Mouse (Mus musculus) cerebellum, postnatal 36 days (tissue): Measurements from ENCODE around the gene Vps52.
A peak's percentile ranks its signal among the peaks of the same experiment; 100 is the strongest.
"Not testable (repeated sequence)": the region's sequence is repeated elsewhere in the genome, so short reads cannot be mapped to it uniquely, and the experiment has no call there.

Experiments used
- DNase-seq, 2 experiments: peaks; one replicate each; pipeline ENCODE4 v3.0.0; 2021 to 2022; ENCODE audit warnings: mixed read lengths in 2 of 2

The Vps52 gene

DNA sequence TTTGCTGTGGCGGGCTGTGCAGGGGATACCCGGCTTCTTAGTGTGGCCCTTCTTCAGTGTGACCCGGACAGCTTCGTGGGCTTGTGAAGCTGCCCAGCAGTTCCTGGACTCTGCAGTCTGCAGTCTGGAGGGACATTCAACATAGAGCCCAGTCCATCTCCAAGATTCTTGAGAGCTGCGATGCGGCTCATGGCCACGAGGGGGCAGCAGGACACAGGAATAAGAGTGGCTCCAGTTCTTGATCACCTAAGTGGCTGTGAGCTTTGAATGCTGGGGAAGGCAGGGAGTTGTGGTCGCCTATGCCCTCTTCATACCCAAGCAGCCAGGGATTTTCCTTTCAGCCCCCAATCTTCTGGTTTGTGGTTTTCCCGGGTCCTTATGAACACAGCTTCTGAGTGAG lies 12.9 kb downstream of the Vps52 start:
- peak; percentile 82 to 85 for DNase-seq

DNA sequence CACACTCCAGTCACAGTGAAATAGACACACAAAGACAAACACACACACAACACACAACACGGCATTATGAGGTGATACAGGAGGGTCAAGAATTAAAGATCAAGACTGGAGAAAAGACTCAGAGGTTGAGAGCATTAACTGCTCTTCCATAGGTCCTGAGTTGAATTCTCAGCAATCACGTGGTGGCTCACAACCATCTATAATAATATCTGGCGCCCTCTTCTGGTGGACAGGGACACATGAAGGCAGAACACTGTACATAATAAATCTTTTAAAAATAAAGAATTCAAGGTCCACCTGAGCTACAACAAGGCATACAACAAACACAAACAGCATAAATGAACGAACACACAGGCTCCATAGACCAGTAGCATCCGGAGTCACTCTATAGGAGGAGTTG lies 13.3 kb downstream of the Vps52 start:
- no peak for DNase-seq

DNA sequence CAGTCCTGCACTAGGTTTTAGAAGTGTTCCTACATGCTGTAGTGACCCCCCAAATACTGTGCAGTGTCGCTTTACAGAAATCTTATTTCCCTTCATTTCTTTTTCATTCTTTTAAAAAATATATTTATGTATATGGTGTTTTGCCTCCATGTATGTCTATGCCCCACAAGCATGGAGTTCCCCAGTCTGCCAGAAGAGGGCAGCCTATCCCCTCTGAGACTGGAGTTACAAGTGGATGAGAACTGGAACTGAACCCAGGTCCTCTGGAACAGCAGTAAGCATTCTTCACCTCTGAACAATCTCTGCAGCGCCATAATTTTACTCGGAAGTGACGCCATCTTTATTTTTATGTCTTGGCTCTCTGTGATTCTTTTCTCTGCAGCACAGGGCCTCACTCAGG lies 13.8 kb downstream of the Vps52 start:
- no peak for DNase-seq

DNA sequence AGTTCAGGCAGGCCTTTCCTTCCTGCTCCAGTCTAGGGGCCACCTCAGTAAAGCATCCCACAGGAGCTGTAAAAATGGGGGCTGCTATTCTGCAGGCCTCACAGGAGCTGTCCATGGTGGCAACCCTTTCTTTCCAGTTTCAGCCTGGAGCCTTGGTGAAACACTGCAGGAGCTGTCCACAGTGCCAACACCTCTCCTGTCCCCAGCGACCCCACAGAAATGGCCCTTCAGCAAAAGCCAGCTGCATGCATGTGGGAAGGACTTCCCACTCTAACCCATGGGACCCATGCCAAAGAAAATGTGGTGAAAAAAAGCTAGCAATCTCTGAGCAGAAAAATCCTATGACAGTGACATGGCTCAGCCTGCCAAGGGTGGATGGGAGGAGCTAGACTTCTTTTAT lies 17.1 kb downstream of the Vps52 start:
- DNase-seq, result no peak

DNA sequence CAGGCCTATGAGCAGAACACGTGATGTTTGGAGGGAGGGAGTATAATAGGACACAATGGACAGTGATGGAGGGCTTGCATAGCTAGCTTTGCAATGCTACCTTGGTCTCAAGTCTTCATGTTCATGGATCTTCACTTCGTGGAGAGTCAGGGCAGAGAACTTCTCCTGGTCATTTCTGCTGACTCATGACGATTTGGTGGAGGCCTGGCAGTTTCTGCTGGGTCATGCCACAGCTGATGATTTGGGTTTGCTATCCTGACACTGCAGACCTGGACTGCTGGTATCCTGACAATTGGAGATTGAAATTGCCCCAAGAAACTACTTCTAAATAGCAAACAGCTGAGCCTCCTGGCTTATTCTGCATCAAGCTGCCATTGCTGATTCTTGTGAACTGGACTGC lies 18.0 kb downstream of the Vps52 start:
- no peak for DNase-seq

- peak in 1 of 2 experiments; percentile 16 for DNase-seq
These were observed 22.4 kb downstream of the Vps52 start for GRCm38 (mm10) chr17:33977861-33978557.

DNA sequence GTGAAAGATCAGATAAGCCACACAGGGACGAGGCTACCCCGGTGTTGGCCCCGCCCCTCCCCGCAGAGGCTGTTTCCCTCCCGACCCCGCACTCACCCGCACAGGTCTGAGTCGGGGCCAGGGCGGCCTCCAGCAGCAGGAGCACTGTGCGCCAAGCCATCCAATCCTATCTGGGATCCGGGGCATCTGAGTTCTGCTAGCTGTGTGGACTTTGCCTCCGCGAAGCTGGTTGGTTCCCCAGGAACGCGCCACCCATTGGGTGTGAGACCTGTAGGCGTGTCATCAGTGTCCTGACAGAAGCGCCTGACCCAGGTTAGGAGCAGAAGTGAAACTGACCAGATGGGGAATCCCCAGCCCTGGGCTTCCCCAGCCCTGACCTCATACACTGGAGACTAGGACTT lies 23.0 kb downstream of the Vps52 start:
- DNase-seq, result peak; percentile 72 to 81

DNA sequence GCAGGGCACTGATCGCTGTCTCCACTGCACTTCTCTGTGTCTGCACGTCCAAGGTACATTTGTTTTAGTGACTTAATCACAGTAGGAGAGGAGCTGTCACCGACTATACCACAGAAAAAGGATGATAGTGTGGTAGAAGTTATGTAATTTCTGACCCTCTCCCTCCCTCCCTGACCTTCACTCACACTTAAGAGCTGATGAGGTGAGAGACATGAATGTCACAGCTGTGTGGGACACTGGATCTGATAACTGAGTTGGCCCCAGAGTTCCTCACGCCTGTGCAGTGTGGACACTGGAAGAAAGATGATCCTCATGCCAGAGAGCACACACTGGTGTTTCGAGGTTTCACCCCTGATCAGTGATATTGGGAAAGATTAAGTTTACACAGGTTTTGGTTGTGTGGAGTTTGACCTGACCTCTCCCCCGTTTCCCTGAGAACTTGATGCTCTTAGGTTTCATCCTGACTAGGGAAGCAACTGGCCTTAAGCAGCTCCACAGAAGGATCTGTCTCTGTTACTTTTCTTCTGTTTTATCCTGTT lies 24.0 kb downstream of the Vps52 start:
- DNase-seq, result no peak

DNA sequence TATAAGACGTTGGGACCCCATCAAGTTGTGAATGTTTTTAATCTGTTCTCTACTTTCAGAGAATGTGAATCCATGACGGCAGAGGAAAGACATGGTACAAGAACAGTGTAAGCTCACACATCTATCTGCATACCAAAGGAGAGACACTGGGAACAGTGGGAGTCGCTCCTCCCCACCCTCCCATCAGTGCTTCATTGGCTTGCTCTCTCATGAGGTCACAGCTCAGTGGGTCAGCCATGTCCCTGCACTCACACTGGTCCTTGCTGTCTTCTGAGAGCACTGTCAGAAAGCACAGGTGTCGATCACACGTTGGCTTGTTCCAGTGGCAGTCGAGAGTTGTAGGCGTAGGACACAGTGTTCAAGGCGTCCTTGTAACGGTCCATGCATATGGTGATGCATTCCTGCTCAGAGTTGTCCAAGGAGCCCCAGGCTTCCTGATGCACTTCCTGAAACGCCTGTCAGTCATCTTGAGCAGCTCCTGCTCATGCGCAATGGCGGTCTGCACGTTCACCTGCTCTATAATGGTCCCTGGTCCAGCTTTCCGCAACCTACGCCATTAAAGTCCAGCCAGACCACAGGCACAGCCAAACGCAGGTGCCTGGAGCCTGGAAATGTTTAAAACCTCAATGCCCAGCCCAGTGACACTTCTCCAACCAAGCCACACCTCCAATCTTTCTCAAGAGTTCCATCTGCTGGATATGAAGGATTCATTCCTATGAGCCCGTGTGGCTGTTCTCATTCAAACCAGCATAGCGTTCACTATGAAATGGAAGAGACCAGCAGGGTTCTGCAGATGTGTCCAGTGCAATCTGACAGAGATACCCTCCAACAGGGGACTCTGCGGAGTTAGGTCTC lies 24.8 kb downstream of the Vps52 start:
- no peak for DNase-seq

- DNase-seq, result peak; percentile 87 to 88
These were observed 25.7 kb downstream of the Vps52 start for GRCm38 (mm10) chr17:33981192-33981909.

DNA sequence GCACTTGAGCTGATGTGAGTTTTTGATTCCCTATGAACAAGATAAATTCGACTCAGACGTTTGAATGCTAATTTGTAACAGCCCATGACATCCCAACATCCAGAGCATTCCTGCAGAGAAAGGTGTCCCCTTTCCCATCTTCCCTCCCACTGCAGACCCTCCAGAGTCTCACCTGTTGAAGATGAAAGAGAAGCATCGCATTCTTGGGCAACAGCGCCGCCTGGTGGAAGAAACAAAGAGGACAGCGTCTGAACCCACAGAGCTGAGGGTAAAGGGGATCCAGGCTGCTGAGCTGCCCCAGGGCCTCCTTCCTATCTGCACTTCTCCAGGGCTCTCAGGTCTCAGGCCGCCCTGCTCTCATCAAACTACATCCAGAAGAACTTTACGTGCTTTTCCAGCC lies 26.5 kb downstream of the Vps52 start:
- DNase-seq, result peak; percentile 74 to 82

DNA sequence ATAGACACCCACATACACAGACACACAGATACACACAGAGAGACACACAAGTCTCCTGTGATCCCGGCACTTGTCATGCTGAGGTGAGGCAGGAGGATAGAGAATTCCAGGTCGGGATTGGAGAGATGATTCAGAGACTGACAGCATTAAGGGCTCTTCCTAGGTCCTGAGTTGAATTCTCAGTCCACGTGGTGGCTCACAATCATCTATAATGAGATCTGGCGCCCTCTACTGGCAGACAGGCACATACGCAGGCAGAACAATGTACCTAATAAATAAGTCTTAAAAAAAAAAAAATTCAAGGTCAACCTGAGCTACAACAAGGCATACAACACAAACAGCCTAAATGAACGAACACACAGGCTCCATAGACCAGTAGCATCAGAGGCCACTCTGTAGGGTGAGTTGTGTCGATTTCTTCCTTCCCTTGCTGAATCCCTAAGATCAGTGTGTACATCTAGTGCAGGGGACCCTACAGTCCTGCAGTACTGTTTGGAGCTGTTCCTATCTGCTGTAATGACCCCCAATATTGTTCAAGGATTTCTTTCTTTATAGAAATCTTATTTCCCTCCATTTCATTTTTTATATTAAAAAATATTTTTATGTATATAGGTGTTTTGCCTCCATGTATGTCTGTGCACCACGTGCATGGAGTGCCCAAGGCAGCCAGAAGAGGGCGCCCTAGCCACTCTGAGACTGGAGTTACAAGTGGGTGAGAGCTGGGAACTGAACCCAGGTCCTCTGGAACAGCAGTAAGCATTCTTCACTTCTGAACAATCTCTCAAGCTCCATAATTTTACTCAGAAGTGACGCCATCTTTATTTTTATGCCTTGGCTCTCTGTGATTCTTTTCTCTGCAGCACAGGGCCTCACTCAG lies 36.4 kb downstream of the Vps52 start:
- DNase-seq, result peak; percentile 46 to 71

GRCm38 (mm10) chr17:33994959-33995358 lies 39.3 kb downstream of the Vps52 start:
- no peak for DNase-seq

GRCm38 (mm10) chr17:33995651-33996050 lies 40.0 kb downstream of the Vps52 start:
- no peak for DNase-seq

DNA sequence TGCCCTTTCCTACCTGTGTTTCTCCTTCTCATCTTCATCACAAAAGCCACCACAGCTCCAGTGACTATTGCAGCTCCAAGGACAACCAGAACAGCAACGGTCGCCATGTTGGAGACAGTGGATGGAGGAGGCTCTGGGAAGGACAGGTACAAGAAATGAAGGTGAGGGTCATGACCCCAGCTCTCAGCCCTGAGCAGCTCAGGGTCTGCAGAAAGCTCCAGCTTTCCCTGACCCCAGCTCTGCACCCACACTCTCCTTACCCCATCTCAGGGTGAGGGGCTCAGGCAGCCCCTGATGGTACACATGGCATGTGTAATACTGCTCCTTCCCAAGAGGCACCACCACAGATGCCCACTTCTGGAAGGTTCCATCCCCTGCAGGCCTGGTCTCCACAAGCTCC lies 41.4 kb downstream of the Vps52 start:
- DNase-seq, result not testable (repeated sequence)

- DNase-seq, result not testable (repeated sequence)
These were observed 43.1 kb downstream of the Vps52 start for GRCm38 (mm10) chr17:33998697-33999096.

- DNase-seq, result no peak
These were observed 43.9 kb downstream of the Vps52 start for GRCm38 (mm10) chr17:33999341-34000149.

DNA sequence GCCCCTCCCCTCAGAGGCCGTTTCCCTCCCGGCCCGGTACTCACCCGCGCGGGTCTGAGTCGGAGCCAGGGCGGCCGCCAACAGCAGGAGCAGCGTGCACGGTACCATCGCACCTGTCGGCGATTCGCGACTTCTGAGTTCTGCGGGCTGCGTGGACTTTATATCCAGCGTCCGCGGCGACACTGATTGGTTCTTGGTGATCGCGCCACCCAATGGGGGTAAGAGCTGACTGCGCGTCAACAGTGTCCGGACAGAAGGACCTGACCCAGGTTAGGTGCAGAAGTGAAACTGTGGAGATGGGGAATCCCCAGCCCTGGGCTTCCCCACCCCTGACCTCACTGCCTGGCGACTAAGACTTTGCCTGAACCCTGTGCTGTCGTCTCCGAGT lies 44.5 kb downstream of the Vps52 start, which contains the start of gene H2-K1:
Gene H2-K1 (minus strand): TSS at position 198 of the 388 bp plus-strand sequence.
- DNase-seq, result peak; percentile 50 to 60

DNA sequence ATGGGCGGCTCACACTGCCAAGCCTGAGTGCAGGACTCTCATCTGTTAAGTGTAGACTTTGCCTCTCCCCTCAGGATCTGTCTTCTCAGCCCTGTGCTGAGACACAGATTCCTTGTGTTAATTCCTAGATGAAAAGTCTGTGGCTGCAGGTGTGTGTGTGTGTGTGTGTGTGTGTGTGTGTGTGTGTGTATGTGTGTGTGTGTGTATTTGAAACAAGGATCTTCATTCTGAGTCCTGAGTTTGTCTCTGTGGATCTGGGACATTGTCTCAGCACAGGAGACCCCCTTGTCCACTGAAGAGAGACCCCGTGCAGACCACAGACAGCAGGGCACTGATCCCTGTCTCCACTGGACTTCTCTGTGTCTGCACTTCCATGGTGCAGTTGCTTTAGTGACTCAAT lies 45.2 kb downstream of the Vps52 start:
- not testable (repeated sequence) for DNase-seq

DNA sequence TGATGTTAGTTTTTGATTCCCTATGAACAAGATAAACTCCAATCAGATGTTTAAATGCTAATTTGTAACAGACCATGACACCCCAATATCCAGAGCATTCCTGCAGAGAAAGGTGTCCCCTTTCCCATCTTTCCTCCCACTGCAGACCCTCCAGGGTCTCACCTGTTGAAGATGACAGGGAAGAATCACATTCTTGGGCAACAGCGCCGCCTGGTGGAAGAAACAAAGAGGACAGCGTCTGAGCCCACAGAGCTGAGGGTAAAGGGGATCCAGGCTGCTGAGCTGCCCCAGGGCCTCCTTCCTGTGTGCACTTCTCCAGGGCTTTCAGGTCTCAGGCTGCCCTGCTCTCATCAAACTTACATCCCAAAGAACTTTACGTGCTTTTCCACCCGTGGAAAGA lies 47.8 kb downstream of the Vps52 start:
- no peak for DNase-seq

- DNase-seq, result no peak
These were observed 51.0 kb downstream of the Vps52 start for GRCm38 (mm10) chr17:34006570-34006969.
